Mouse (Mus musculus) forebrain, embryonic 14.5 days (tissue): ENCODE data around the gene Rps18. TPM values are rescaled to one million over a fixed set of nuclear protein-coding genes. Genes with fewer than 3 reads are reported as not detected.

Experiments
- ATAC-seq: fragments of 200-750 bp; cut with Nextera tagmentation; 2 replicates; pipeline ENCODE4 v1.8.0; 2017; ENCODE audit warnings: mild to moderate bottlenecking, moderate library complexity
- DNase-seq: peaks from one replicate; pipeline ENCODE4 v3.0.0-alpha.2; 2015; ENCODE audit warnings: low spot score
- H3K27ac ChIP-seq: fragments of 300-500 bp; sonication (generic); 2 replicates; pipeline ENCODE4 v1.5.1; 2014; ENCODE audit warnings: low read depth, mild to moderate bottlenecking, control low read depth, low read length, moderate library complexity
- H3K27me3 ChIP-seq: fragments of 300-500 bp; sonication (generic); replicated peaks from 2 replicates; pipeline ENCODE4 v1.6.1; 2014; ENCODE audit warnings: low read length, control low read depth, mixed read lengths; ENCODE audit not compliant: control insufficient read depth, insufficient read depth
- H3K36me3 ChIP-seq: fragments of 300-500 bp; sonication (generic); 2 replicates; pipeline ENCODE4 v1.6.1; 2014; ENCODE audit warnings: low read length, control low read depth; ENCODE audit not compliant: control insufficient read depth, insufficient read depth
- H3K4me1 ChIP-seq: fragments of 300-500 bp; sonication (generic); 2 replicates; pipeline ENCODE4 v1.6.1; 2014; ENCODE audit warnings: antibody characterized with exemption, low read length, control low read depth; ENCODE audit not compliant: control insufficient read depth, insufficient read depth
- H3K4me2 ChIP-seq: fragments of 300-500 bp; sonication (generic); 2 replicates; pipeline ENCODE4 v1.6.1; 2014; ENCODE audit warnings: mild to moderate bottlenecking, control low read depth, low read length
- H3K4me3 ChIP-seq: fragments of 300-500 bp; sonication (generic); 2 replicates; pipeline ENCODE4 v1.5.1; 2014; ENCODE audit warnings: low read depth, low read length, control low read depth
- H3K9ac ChIP-seq: fragments of 300-500 bp; sonication (generic); 2 replicates; pipeline ENCODE4 v1.6.1; 2014; ENCODE audit warnings: mild to moderate bottlenecking, low read length, control low read depth, moderate library complexity
- H3K9me3 ChIP-seq: fragments of 300-500 bp; sonication (generic); replicated peaks from 2 replicates; pipeline ENCODE4 v1.6.1; 2016; ENCODE audit warnings: low read length, control low read depth, mixed read lengths; ENCODE audit not compliant: control insufficient read depth
- WGBS: fragments of 180-500 bp; shearing (Covaris S2); extraction: QIAGEN DNeasy Blood & Tissue Kit; methylation state at CpG from one replicate; pipeline ENCODE4 v1.1.7; 2014; 5-methylcytosine and 5-hydroxymethylcytosine counted together
- polyA plus RNA-seq: library from polyadenylated mRNA; unstranded; fragments of >200 nt; fragmentation: Nextera tagmentation; extraction: Ambion mirVana; gene quantifications from 2 replicates; pipeline ENCODE4 v1.2.1, GENCODE M21; 2014

Rps18 gene
- polyA plus RNA-seq, 1 experiment from 2014 or later, result 1,419 TPM

GRCm38 (mm10) chr17:33930280-33931158 is 25.3 kb downstream of the Rps18 start:
- ATAC-seq (peak; percentile 10; the same call in 1 of the 2 replicates), DNase-seq (peak; percentile 20)
- H3K36me3 ChIP-seq, result peaks cover 36% of the 10 kb centered on the region
- WGBS, result under 1% methylated on average over 42 of the region's 45 CpGs
- peaks cover 13% of the 10 kb centered on the region for H3K4me1 ChIP-seq
- H3K27me3 ChIP-seq, result no peaks in the 10 kb centered on the region
- no peaks in the 10 kb centered on the region for H3K9me3 ChIP-seq
- peak overlapping the region; percentile 99 for H3K4me2 ChIP-seq
- peak overlapping the region; percentile 82 for H3K4me3 ChIP-seq
- peak overlapping the region; percentile 93 for H3K9ac ChIP-seq
- peak overlapping the region; percentile 94 for H3K27ac ChIP-seq

- peak; percentile 93 for ATAC-seq
- WGBS, result under 1% methylated on average over 71 of the region's 80 CpGs
- no peaks in the 10 kb centered on the region for H3K9me3 ChIP-seq
Measured at GRCm38 (mm10) chr17:33929371-33930279, 26.2 kb downstream of the Rps18 start, which contains the start of gene Rgl2. Gene Rgl2, plus strand, starts transcription at chr17:33929543.

GRCm38 (mm10) chr17:33928251-33928947 is 27.4 kb downstream of the Rps18 start:
- H3K4me2 ChIP-seq, result peak overlapping the region; percentile 99
- no peaks in the 10 kb centered on the region for H3K9me3 ChIP-seq
- ATAC-seq (no peak), DNase-seq (no peak)
- 67% methylated on average over 21 of the region's 21 CpGs for WGBS
- no peak overlapping the region for H3K27ac ChIP-seq
- peak overlapping the region; percentile 93 for H3K9ac ChIP-seq
- peak overlapping the region; percentile 82 for H3K4me3 ChIP-seq
- no peaks in the 10 kb centered on the region for H3K27me3 ChIP-seq
- H3K4me1 ChIP-seq, result peaks cover 13% of the 10 kb centered on the region
- H3K36me3 ChIP-seq, result peaks cover 19% of the 10 kb centered on the region

More at GRCm38 (mm10) chr17:33929371-33930279, 26.2 kb downstream of the Rps18 start, which contains the start of gene Rgl2:
- H3K36me3 ChIP-seq, result peaks cover 27% of the 10 kb centered on the region
- peak within 1 kb of the TSS; percentile 94 for H3K27ac ChIP-seq
- H3K4me2 ChIP-seq, result peak within 1 kb of the TSS; percentile 99
- peak within 1 kb of the TSS; percentile 93 for H3K9ac ChIP-seq
- H3K4me1 ChIP-seq, result peaks cover 13% of the 10 kb centered on the region
- no peaks in the 10 kb centered on the region for H3K27me3 ChIP-seq
- H3K4me3 ChIP-seq, result peak within 1 kb of the TSS; percentile 82
- peak; percentile 96 for DNase-seq

- DNase-seq, result no peak
- Histone ChIP-seq H3K4me1 (peaks cover 12% of the 10 kb centered on the region), H3K4me2 (no peak overlapping the region), H3K27ac (no peak overlapping the region), H3K9ac (no peak overlapping the region), H3K36me3 (peaks cover 5% of the 10 kb centered on the region; the same call in 1 of the 2 replicates), H3K9me3 (no peaks in the 10 kb centered on the region), H3K27me3 (no peaks in the 10 kb centered on the region), H3K4me3 (no peak overlapping the region)
- no peak for ATAC-seq
- WGBS, result 78% methylated on average over 17 of the region's 17 CpGs
Measured at GRCm38 (mm10) chr17:33926207-33926932, 29.4 kb downstream of the Rps18 start.

GRCm38 (mm10) chr17:33925406-33926116 is 30.2 kb downstream of the Rps18 start:
- Histone ChIP-seq H3K4me2 (no peak overlapping the region), H3K9ac (no peak overlapping the region), H3K27me3 (no peaks in the 10 kb centered on the region), H3K27ac (no peak overlapping the region), H3K4me1 (peaks cover 6% of the 10 kb centered on the region), H3K9me3 (no peaks in the 10 kb centered on the region), H3K4me3 (no peak overlapping the region), H3K36me3 (peaks cover 5% of the 10 kb centered on the region; the same call in 1 of the 2 replicates)
- ATAC-seq, result no peak
- 83% methylated on average over 21 of the region's 21 CpGs for WGBS
- DNase-seq, result no peak

- no peaks in the 10 kb centered on the region for H3K9me3 ChIP-seq
- no peak overlapping the region for H3K27ac ChIP-seq
- H3K9ac ChIP-seq, result no peak overlapping the region
- DNase-seq (no peak), ATAC-seq (no peak)
- H3K4me1 ChIP-seq, result peaks cover 14% of the 10 kb centered on the region
- H3K27me3 ChIP-seq, result no peaks in the 10 kb centered on the region
- WGBS, result 88% methylated on average over 10 of the region's 10 CpGs
- H3K36me3 ChIP-seq, result peaks cover 5% of the 10 kb centered on the region; the same call in 1 of the 2 replicates
- H3K4me2 ChIP-seq, result no peak overlapping the region
- H3K4me3 ChIP-seq, result no peak overlapping the region
Measured at GRCm38 (mm10) chr17:33924577-33925283, 31.1 kb downstream of the Rps18 start.

GRCm38 (mm10) chr17:33921361-33921760 is 34.4 kb downstream of the Rps18 start:
- Histone ChIP-seq H3K27me3 (no peaks in the 10 kb centered on the region), H3K4me1 (peaks cover 24% of the 10 kb centered on the region), H3K4me3 (no peak overlapping the region), H3K27ac (no peak overlapping the region), H3K36me3 (peaks cover 5% of the 10 kb centered on the region; the same call in 1 of the 2 replicates), H3K9me3 (no peaks in the 10 kb centered on the region), H3K4me2 (no peak overlapping the region), H3K9ac (no peak overlapping the region)
- WGBS, result 86% methylated on average over 7 of the region's 7 CpGs
- no peak for ATAC-seq
- no peak for DNase-seq
